Comparison of ENCODE assay signal across 8 mouse cellular contexts in the genomic region with DNA sequence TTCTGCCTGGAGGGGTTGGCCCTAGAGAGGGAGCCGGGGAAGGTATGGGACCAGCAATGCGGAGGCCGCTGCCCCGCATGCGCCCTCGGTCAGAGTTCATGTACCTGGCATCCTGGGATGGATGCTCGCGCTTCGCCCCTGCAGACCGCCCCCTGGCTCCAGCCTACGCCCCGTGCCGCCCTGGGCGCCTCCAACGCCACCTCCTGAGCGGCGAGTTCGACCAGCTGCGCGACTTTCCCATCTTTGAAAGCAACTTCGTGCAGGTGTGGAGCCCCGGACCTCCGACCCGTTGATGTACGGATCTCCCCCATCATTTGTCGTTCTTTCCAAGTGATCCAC. TPM values are rescaled to one million over a fixed set of nuclear protein-coding genes. Genes with fewer than 3 reads are reported as not detected.
DNase-seq lines count a peak whose midpoint lies in the region; ATAC-seq and TF ChIP-seq lines count a peak whose summit lies in the region.

No protein-coding gene starts in this region.

- peak overlapping the region; percentile 91 for H3K4me2 ChIP-seq in liver, embryonic 12.5 days

- no peak for DNase-seq in gastrocnemius, adult 2 months
- no peak for DNase-seq in gastrocnemius, adult 8-10 months (ENCODE audit: low spot score in 2 of 2)
- no peak for DNase-seq in testis, postnatal 10 days (ENCODE audit: low spot score)
- DNase-seq in urinary bladder, adult 2 months (ENCODE audit: low spot score) = no peak
- no peak for DNase-seq in frontal cortex, postnatal 10 days (ENCODE audit: low spot score in 2 of 2)
- no peak for DNase-seq in right cerebral cortex, postnatal 4 days

- TF ChIP-seq POLR2A in testis, adult 2 months (IDR thresholded peaks at IDR 0.05; ENCODE audit: control insufficient read depth, low read depth, low read length) = no peak; the same call in 1 of the 2 replicates

- intact Hi-C loops in gastrocnemius, adult 2 months (cut with DNase I) = no loop called here

- no peak for TF ChIP-seq CTCF in gastrocnemius, adult 2 months (IDR thresholded peaks at IDR 0.05)
- TF ChIP-seq CTCF in testis, adult 2 months (IDR thresholded peaks at IDR 0.05; ENCODE audit: control insufficient read depth, insufficient read depth, insufficient replicate concordance, low read depth, low read length) = no peak

- peak overlapping the region; percentile 71 for H3K9ac ChIP-seq in liver, embryonic 12.5 days

- peaks cover 13% of the 10 kb centered on the region for H3K4me1 ChIP-seq in testis, adult 2 months (ENCODE audit: control insufficient read depth, insufficient read depth, low read length)
- peaks cover 39% of the 10 kb centered on the region for H3K4me1 ChIP-seq in liver, embryonic 12.5 days

- H3K36me3 ChIP-seq in testis, adult 2 months (ENCODE audit: control insufficient read depth, insufficient read depth, low read length) = no peaks in the 10 kb centered on the region
- peaks cover 31% of the 10 kb centered on the region for H3K36me3 ChIP-seq in liver, embryonic 12.5 days

- H3K4me3 ChIP-seq in gastrocnemius, adult 2 months = peak overlapping the region; percentile 85
- H3K4me3 ChIP-seq in testis, adult 2 months (ENCODE audit: control insufficient read depth, low read depth, low read length) = peak overlapping the region; percentile 96
- peak overlapping the region; percentile 74 for H3K4me3 ChIP-seq in liver, embryonic 12.5 days

- no peaks in the 10 kb centered on the region for H3K9me3 ChIP-seq in liver, embryonic 12.5 days (replicated peaks)

- under 1% methylated on average over 25 of the region's 26 CpGs for WGBS in liver, embryonic 12.5 days (ENCODE audit: insufficient replicate concordance)

- no peaks in the 10 kb centered on the region for H3K27me3 ChIP-seq in testis, adult 2 months (ENCODE audit: control insufficient read depth, insufficient read depth, low read length)
- H3K27me3 ChIP-seq in liver, embryonic 12.5 days (replicated peaks) = peaks cover 33% of the 10 kb centered on the region

- H3K27ac ChIP-seq in gastrocnemius, adult 2 months = peak overlapping the region; percentile 99
- peak overlapping the region; percentile 93 for H3K27ac ChIP-seq in testis, adult 2 months (ENCODE audit: control insufficient read depth, insufficient read depth, low read depth, low read length)
- H3K27ac ChIP-seq in liver, embryonic 12.5 days = peak overlapping the region; percentile 94

- ATAC-seq in liver, embryonic 12.5 days = peak; percentile 71

RNA-seq across cellular contexts. Expression of a gene that starts 0.4 kb away (rescaled TPM):
- 1 to 10 TPM; 2.4 to 5.5 TPM for total RNA-seq in gastrocnemius, adult 2 months (2021)
- 1 to 10 TPM; 3.4 to 5.4 (median 4.4) TPM for total RNA-seq in gastrocnemius, adult 8-10 months (2022)
- polyA plus RNA-seq in testis, adult 2 months (2012; rRNA removed) = 1,517 and 1,849 TPM in 2 replicates
- 2.8 and 3.3 TPM in 2 replicates for polyA plus RNA-seq in liver, embryonic 12.5 days (2016; fragmentation: Nextera tagmentation; extraction: Ambion mirVana)
- 10.0 and 12.5 TPM in 2 replicates for polyA plus RNA-seq in urinary bladder, adult 2 months (2012; rRNA removed)

RNA-seq across cellular contexts. Expression of a gene that starts 0.4 kb away (rescaled TPM):
- total RNA-seq in gastrocnemius, adult 2 months (2021) = 10 to 100 TPM; 43.6 to 52.2 TPM
- 10 to 100 TPM; 48.6 to 53.7 (median 51.8) TPM for total RNA-seq in gastrocnemius, adult 8-10 months (2022)
- 122 and 127 TPM in 2 replicates for polyA plus RNA-seq in testis, adult 2 months (2012; rRNA removed)
- polyA plus RNA-seq in liver, embryonic 12.5 days (2016; fragmentation: Nextera tagmentation; extraction: Ambion mirVana) = 70.6 and 74.8 TPM in 2 replicates
- 127 TPM in 2 replicates for polyA plus RNA-seq in urinary bladder, adult 2 months (2012; rRNA removed)

RNA-seq across cellular contexts. Expression of a gene that starts 27.7 kb away (rescaled TPM):
- 1,000 to 10,000 TPM; 2,660 to 4,973 TPM for total RNA-seq in gastrocnemius, adult 2 months (2021)
- total RNA-seq in gastrocnemius, adult 8-10 months (2022) = 1,000 to 10,000 TPM; 5,017 to 5,674 (median 5,484) TPM
- 0.04 TPM in 1 of 2 replicates, not detected in the other for polyA plus RNA-seq in testis, adult 2 months (2012; rRNA removed)
- polyA plus RNA-seq in liver, embryonic 12.5 days (2016; fragmentation: Nextera tagmentation; extraction: Ambion mirVana) = not detected in 2 replicates
- polyA plus RNA-seq in urinary bladder, adult 2 months (2012; rRNA removed) = 0.63 and 0.69 TPM in 2 replicates

RNA-seq across cellular contexts. Expression of a gene that starts 29.0 kb away (rescaled TPM):
- total RNA-seq in gastrocnemius, adult 2 months (2021) = 10 to 100 TPM; 51.0 to 57.0 TPM
- 10 to 100 TPM; 48.9 to 66.1 (median 56.3) TPM for total RNA-seq in gastrocnemius, adult 8-10 months (2022)
- polyA plus RNA-seq in testis, adult 2 months (2012; rRNA removed) = 118 and 120 TPM in 2 replicates
- 189 and 194 TPM in 2 replicates for polyA plus RNA-seq in liver, embryonic 12.5 days (2016; fragmentation: Nextera tagmentation; extraction: Ambion mirVana)
- polyA plus RNA-seq in urinary bladder, adult 2 months (2012; rRNA removed) = 85.0 and 110 TPM in 2 replicates

RNA-seq across cellular contexts. Expression of a gene that starts 31.5 kb away (rescaled TPM):
- total RNA-seq in gastrocnemius, adult 2 months (2021) = not detected
- under 1 TPM in 1 of 4 experiments, not detected in 3; 0.29 TPM for total RNA-seq in gastrocnemius, adult 8-10 months (2022)
- 1.00 and 1.2 TPM in 2 replicates for polyA plus RNA-seq in testis, adult 2 months (2012; rRNA removed)
- polyA plus RNA-seq in liver, embryonic 12.5 days (2016; fragmentation: Nextera tagmentation; extraction: Ambion mirVana) = 5.5 and 6.4 TPM in 2 replicates
- polyA plus RNA-seq in urinary bladder, adult 2 months (2012; rRNA removed) = 0.10 and 0.22 TPM in 2 replicates

Comparison
In these comparisons a context has a peak if more than half of its experiments do, and no peak if none do; other contexts are left out.
1. RNA of a gene that starts 0.4 kb away (polyA plus RNA-seq): 1,517 to 1,849 TPM in testis, adult 2 months; 10.0 to 12.5 TPM in urinary bladder, adult 2 months and 2.8 to 3.3 TPM in liver, embryonic 12.5 days; every median in the first group is over 100 times any median in the second.
2. Peak in every context shown above with its lines, with median percentiles within 50 percentile points of each other: H3K27ac ChIP-seq and H3K4me3 ChIP-seq.